Mouse (Mus musculus) forebrain, embryonic 16.5 days (tissue): ENCODE data around the gene Nes. TPM values are rescaled to one million over a fixed set of nuclear protein-coding genes. Genes with fewer than 3 reads are reported as not detected.

Experiments
- ATAC-seq: fragments of 200-750 bp; cut with Nextera tagmentation; 2 replicates; pipeline ENCODE4 v1.8.0; 2017; ENCODE audit warnings: mild to moderate bottlenecking, moderate library complexity
- H3K27ac ChIP-seq: fragments of 300-500 bp; sonication (generic); 2 replicates; pipeline ENCODE4 v1.5.1; 2014; ENCODE audit warnings: low read length, control low read depth
- H3K27me3 ChIP-seq: fragments of 300-500 bp; sonication (generic); replicated peaks from 2 replicates; pipeline ENCODE4 v1.6.1; 2014; ENCODE audit warnings: low read length; ENCODE audit not compliant: control insufficient read depth, insufficient read depth
- H3K36me3 ChIP-seq: fragments of 300-500 bp; sonication (generic); 2 replicates; pipeline ENCODE4 v1.6.1; 2014; ENCODE audit not compliant: control insufficient read depth, insufficient read depth
- H3K4me1 ChIP-seq: fragments of 300-500 bp; sonication (generic); replicated peaks from 2 replicates; pipeline ENCODE4 v1.6.1; 2014; ENCODE audit warnings: low read length; ENCODE audit not compliant: control insufficient read depth, insufficient read depth
- H3K4me2 ChIP-seq: fragments of 300-500 bp; sonication (generic); 2 replicates; pipeline ENCODE4 v1.6.1; 2014; ENCODE audit warnings: mild to moderate bottlenecking, low read length, control low read depth
- H3K4me3 ChIP-seq: fragments of 300-500 bp; sonication (generic); replicated peaks from 2 replicates; pipeline ENCODE4 v1.5.1; 2014; ENCODE audit warnings: mild to moderate bottlenecking, low read length, control low read depth
- H3K9ac ChIP-seq: fragments of 300-500 bp; sonication (generic); replicated peaks from 2 replicates; pipeline ENCODE4 v1.6.1; 2014; ENCODE audit warnings: low read depth, low read length, control low read depth
- H3K9me3 ChIP-seq: fragments of 300-500 bp; sonication (generic); 2 replicates; pipeline ENCODE4 v1.6.1; 2016; ENCODE audit warnings: low read length; ENCODE audit not compliant: control insufficient read depth
- WGBS: fragments of 180-500 bp; shearing (Covaris S2); extraction: QIAGEN DNeasy Blood & Tissue Kit; methylation state at CpG from one replicate; pipeline ENCODE4 v1.1.7; 2014; 5-methylcytosine and 5-hydroxymethylcytosine counted together
- polyA plus RNA-seq: library from polyadenylated mRNA; unstranded; fragments of >200 nt; fragmentation: Nextera tagmentation; extraction: Ambion mirVana; gene quantifications from 2 replicates; pipeline ENCODE4 v1.2.1, GENCODE M21; 2015

Nes gene
- polyA plus RNA-seq, 1 experiment from 2014 or later, result 35.7 TPM

- H3K27me3 ChIP-seq, result no peaks in the 10 kb centered on the region; the same call in 1 of the 2 replicates
- peak within 1 kb of the TSS; percentile 49 for H3K9ac ChIP-seq
- ATAC-seq, result no peak
- H3K9me3 ChIP-seq, result no peaks in the 10 kb centered on the region
- H3K36me3 ChIP-seq, result no peaks in the 10 kb centered on the region
- no peak within 1 kb of the TSS for H3K27ac ChIP-seq
- H3K4me2 ChIP-seq, result peak within 1 kb of the TSS; percentile 71
- H3K4me1 ChIP-seq, result peaks cover 38% of the 10 kb centered on the region
- H3K4me3 ChIP-seq, result peak within 1 kb of the TSS; percentile 38
- WGBS, result 2% methylated on average over 35 of the region's 35 CpGs
Observed at GRCm38 (mm10) chr3:87948378-87949265, 22.3 kb upstream of the Nes start, which contains the start of gene Crabp2. Crabp2 (plus strand) TSS chr3:87948666.

- H3K27ac ChIP-seq, result no peak overlapping the region
- H3K4me3 ChIP-seq, result no peak overlapping the region
- H3K4me1 ChIP-seq, result peaks cover 38% of the 10 kb centered on the region
- H3K9ac ChIP-seq, result 0 out of 2 replicates have a peak overlapping the region, but pooled peaks have one; percentile 8
- H3K9me3 ChIP-seq, result no peaks in the 10 kb centered on the region
- no peak for ATAC-seq
- H3K4me2 ChIP-seq, result no peak overlapping the region
- no peaks in the 10 kb centered on the region; the same call in 1 of the 2 replicates for H3K27me3 ChIP-seq
- no peaks in the 10 kb centered on the region for H3K36me3 ChIP-seq
- 16% methylated on average over 16 of the region's 16 CpGs for WGBS
Observed at GRCm38 (mm10) chr3:87949266-87949954, 21.5 kb upstream of the Nes start.

- Histone ChIP-seq H3K27ac (no peak overlapping the region), H3K36me3 (no peaks in the 10 kb centered on the region), H3K4me2 (no peak overlapping the region), H3K9me3 (no peaks in the 10 kb centered on the region), H3K27me3 (no peaks in the 10 kb centered on the region; the same call in 1 of the 2 replicates), H3K4me3 (no peak overlapping the region), H3K4me1 (peaks cover 33% of the 10 kb centered on the region), H3K9ac (0 out of 2 replicates have a peak overlapping the region, but pooled peaks have one; percentile 9)
- 17% methylated on average over 13 of the region's 13 CpGs for WGBS
- no peak for ATAC-seq
Observed at GRCm38 (mm10) chr3:87949955-87950515, 20.8 kb upstream of the Nes start.

- Histone ChIP-seq H3K4me1 (peaks cover 31% of the 10 kb centered on the region), H3K4me3 (no peak overlapping the region), H3K4me2 (no peak overlapping the region)
Observed at GRCm38 (mm10) chr3:87951946-87952345, 18.9 kb upstream of the Nes start.

GRCm38 (mm10) chr3:87952440-87952839 is 18.4 kb upstream of the Nes start:
- no peak; the same call in 1 of the 2 replicates for ATAC-seq
- WGBS, result 10% methylated on average over 5 of the region's 5 CpGs
- H3K27me3 ChIP-seq, result no peaks in the 10 kb centered on the region; the same call in 1 of the 2 replicates
- H3K4me2 ChIP-seq, result peak overlapping the region; percentile 14; the same call in 1 of the 2 replicates
- no peaks in the 10 kb centered on the region for H3K36me3 ChIP-seq
- no peaks in the 10 kb centered on the region for H3K9me3 ChIP-seq
- no peak overlapping the region for H3K9ac ChIP-seq
- peaks cover 26% of the 10 kb centered on the region for H3K4me1 ChIP-seq
- H3K4me3 ChIP-seq, result no peak overlapping the region
- no peak overlapping the region for H3K27ac ChIP-seq

More at GRCm38 (mm10) chr3:87951946-87952345, 18.9 kb upstream of the Nes start:
- Histone ChIP-seq H3K27ac (no peak overlapping the region), H3K9ac (no peak overlapping the region), H3K36me3 (no peaks in the 10 kb centered on the region), H3K27me3 (no peaks in the 10 kb centered on the region; the same call in 1 of the 2 replicates), H3K9me3 (no peaks in the 10 kb centered on the region)
- 28% methylated on average over 12 of the region's 12 CpGs for WGBS
- ATAC-seq, result no peak

- no peak for ATAC-seq
- no peaks in the 10 kb centered on the region for H3K9me3 ChIP-seq
- H3K4me1 ChIP-seq, result peaks cover 15% of the 10 kb centered on the region
- WGBS, result 7% methylated on average over 1 of the region's 1 CpGs
- no peak overlapping the region for H3K4me3 ChIP-seq
- H3K4me2 ChIP-seq, result no peak overlapping the region
- no peaks in the 10 kb centered on the region for H3K27me3 ChIP-seq
- H3K27ac ChIP-seq, result no peak overlapping the region
- H3K9ac ChIP-seq, result no peak overlapping the region
- no peaks in the 10 kb centered on the region for H3K36me3 ChIP-seq
Observed at GRCm38 (mm10) chr3:87958056-87958455, 12.8 kb upstream of the Nes start.

- Histone ChIP-seq H3K9ac (no peak overlapping the region), H3K4me2 (no peak overlapping the region), H3K4me1 (peaks cover 15% of the 10 kb centered on the region), H3K9me3 (no peaks in the 10 kb centered on the region), H3K36me3 (no peaks in the 10 kb centered on the region), H3K4me3 (no peak overlapping the region), H3K27me3 (no peaks in the 10 kb centered on the region), H3K27ac (no peak overlapping the region)
- WGBS, result 28% methylated on average over 4 of the region's 4 CpGs
- no peak for ATAC-seq
Observed at GRCm38 (mm10) chr3:87958476-87958875, 12.4 kb upstream of the Nes start.

- no peak overlapping the region for H3K27ac ChIP-seq
- WGBS, result 19% methylated on average over 1 of the region's 1 CpGs
- H3K36me3 ChIP-seq, result no peaks in the 10 kb centered on the region
Observed at GRCm38 (mm10) chr3:87958967-87959366, 11.9 kb upstream of the Nes start.

GRCm38 (mm10) chr3:87959371-87959770 is 11.5 kb upstream of the Nes start:
- Histone ChIP-seq H3K27ac (no peak overlapping the region), H3K9ac (no peak overlapping the region), H3K4me2 (no peak overlapping the region), H3K4me1 (peaks cover 15% of the 10 kb centered on the region), H3K36me3 (no peaks in the 10 kb centered on the region), H3K27me3 (no peaks in the 10 kb centered on the region), H3K4me3 (no peak overlapping the region), H3K9me3 (no peaks in the 10 kb centered on the region)
- no peak for ATAC-seq
- 65% methylated on average over 7 of the region's 7 CpGs for WGBS

More at GRCm38 (mm10) chr3:87958967-87959366, 11.9 kb upstream of the Nes start:
- H3K9ac ChIP-seq, result no peak overlapping the region
- H3K4me3 ChIP-seq, result no peak overlapping the region
- H3K4me2 ChIP-seq, result no peak overlapping the region
- H3K9me3 ChIP-seq, result no peaks in the 10 kb centered on the region
- no peak for ATAC-seq
- H3K4me1 ChIP-seq, result peaks cover 15% of the 10 kb centered on the region
- H3K27me3 ChIP-seq, result no peaks in the 10 kb centered on the region
